Mouse (Mus musculus): ENCODE data around the gene Rgs8. TPM values are rescaled to one million over a fixed set of nuclear protein-coding genes. Genes with fewer than 3 reads are reported as not detected.
A peak's percentile ranks its signal among the peaks of the same experiment; 100 is the strongest.

Rgs8 gene
- total and polyA plus RNA-seq, 3 experiments = not detected

DNA sequence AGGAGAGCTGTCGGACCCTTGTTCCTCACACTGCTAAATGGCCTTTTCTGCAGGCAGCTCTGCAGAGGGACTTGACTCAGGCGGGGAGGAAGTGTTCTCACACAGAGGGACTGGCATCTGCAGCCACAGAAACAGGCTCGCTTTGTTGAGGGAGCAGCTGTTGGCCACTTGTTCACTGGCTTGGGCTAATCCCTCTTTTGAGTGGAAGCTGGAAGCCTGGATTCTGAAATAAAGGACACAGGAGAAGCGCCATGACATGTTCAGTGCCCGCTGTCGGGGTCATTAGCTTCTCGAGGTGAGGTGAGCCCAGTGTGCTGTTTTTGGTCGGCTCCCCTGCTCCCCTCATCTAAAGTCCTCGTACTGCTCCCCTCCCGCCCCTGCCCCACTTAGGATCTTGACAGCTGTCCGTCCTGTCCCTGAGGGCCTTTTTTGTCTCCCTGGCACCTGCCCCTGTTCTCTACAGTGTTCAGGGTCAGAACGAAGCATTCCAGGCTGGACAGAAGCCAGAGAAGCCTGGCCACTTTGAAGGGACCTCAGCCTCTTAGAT is 50.7 kb downstream of the Rgs8 start:
- H3K27me3 ChIP-seq (replicated peaks) = peaks cover 4% of the 10 kb centered on the region
- H3K27ac ChIP-seq (ENCODE audit: insufficient read depth, low read depth) = no peak overlapping the region
- H3K9me3 ChIP-seq (replicated peaks; ENCODE audit: low read length) = peaks cover 5% of the 10 kb centered on the region
- DNase-seq (ENCODE audit: extremely low read depth) = no peak
- H3K4me1 ChIP-seq (ENCODE audit: control insufficient read depth in 1 of 2, insufficient read depth in 2 of 2) = peaks cover 16 to 78% of the 10 kb centered on the region in 2 experiments
- H3K4me3 ChIP-seq (replicated peaks in 1 of 3; ENCODE audit: low read depth in 2 of 3, low read length in 2 of 3, poor library complexity in 1 of 3) = peak overlapping the region in 1 of 3 experiments; percentile 10
- no peaks in the 10 kb centered on the region for H3K36me3 ChIP-seq (replicated peaks in 1 of 2; ENCODE audit: control insufficient read depth in 1 of 2, insufficient read depth in 1 of 2, low read length in 1 of 2)
- H3K79me2 ChIP-seq (replicated peaks; ENCODE audit: control insufficient read depth, extremely low read depth, insufficient read depth, poor library complexity, severe bottlenecking) = no peaks in the 10 kb centered on the region
- H3K9ac ChIP-seq (ENCODE audit: insufficient read depth, low read depth) = no peak overlapping the region
- in situ Hi-C loops (cut with MboI; ENCODE audit: low pct_ligation_motif_present, low pct_unique_long_range_greater_than_20kb, low sequenced_read_pairs) (loop anchor here (5.0 kb wide), 1 partner anchor 34 kb away; no protein-coding TSS in a partner anchor), dilution Hi-C loops (cut with MboI; ENCODE audit: extremely low pct_ligation_motif_present, extremely low pct_unique_long_range_greater_than_20kb, low sequenced_read_pairs) (no loop called here)
- peak overlapping the region; percentile 24; the same call in 1 of the 2 replicates for H3K4me2 ChIP-seq (ENCODE audit: insufficient read depth, low read depth, poor library complexity, severe bottlenecking)
- no peak for TF ChIP-seq E2F4 (IDR thresholded peaks at IDR 0.05; ENCODE audit: insufficient replicate concordance, low read depth, low read length)
- no peak for TF ChIP-seq IRF4 (IDR thresholded peaks at IDR 0.05; ENCODE audit: low read depth, low read length)
- no peak for TF ChIP-seq MYC (IDR thresholded peaks at IDR 0.05; ENCODE audit: low read depth, low read length)
- TF ChIP-seq SIN3A (IDR thresholded peaks at IDR 0.05; ENCODE audit: low read length) = no peak
- no peak for TF ChIP-seq BHLHE40 (IDR thresholded peaks at IDR 0.05; ENCODE audit: low read depth, low read length)
- TF ChIP-seq POLR2AphosphoS2 (IDR thresholded peaks at IDR 0.05; ENCODE audit: low read depth, low read length) = no peak
- TF ChIP-seq POLR2A (IDR thresholded peaks at IDR 0.05; ENCODE audit: low read depth, low read length) = no peak

DNA sequence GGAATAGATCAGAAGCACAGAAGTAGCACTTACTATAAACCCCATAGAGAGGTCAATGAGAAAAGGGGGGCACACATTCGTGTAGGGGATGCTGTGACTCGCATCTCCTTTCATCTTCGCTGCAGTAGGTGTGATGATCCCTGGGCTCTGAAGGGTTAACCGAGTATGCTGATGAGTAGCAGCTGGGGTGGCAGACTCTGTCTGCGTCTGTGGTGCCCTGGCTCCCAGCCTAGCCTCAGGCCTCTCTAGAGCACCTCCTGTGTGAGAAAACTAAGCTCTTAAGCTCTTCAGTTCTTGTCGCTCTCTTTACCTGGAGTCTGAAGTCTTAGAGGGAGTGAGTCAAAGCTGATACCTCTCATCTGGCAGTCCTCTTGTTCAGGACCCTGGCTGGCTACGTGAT is 51.3 kb downstream of the Rgs8 start:
- H3K9me3 ChIP-seq (replicated peaks; ENCODE audit: low read length) = peaks cover 5% of the 10 kb centered on the region
- dilution Hi-C loops (cut with MboI; ENCODE audit: extremely low pct_ligation_motif_present, extremely low pct_unique_long_range_greater_than_20kb, low sequenced_read_pairs) (no loop called here), in situ Hi-C loops (cut with MboI; ENCODE audit: low pct_ligation_motif_present, low pct_unique_long_range_greater_than_20kb, low sequenced_read_pairs) (loop anchor here (5.0 kb wide), 1 partner anchor 33 kb away; no protein-coding TSS in a partner anchor)
- H3K79me2 ChIP-seq (replicated peaks; ENCODE audit: control insufficient read depth, extremely low read depth, insufficient read depth, poor library complexity, severe bottlenecking) = no peaks in the 10 kb centered on the region
- no peak overlapping the region for H3K4me3 ChIP-seq (replicated peaks in 1 of 3; ENCODE audit: low read depth in 2 of 3, low read length in 2 of 3, poor library complexity in 1 of 3)
- no peak overlapping the region for H3K27ac ChIP-seq (ENCODE audit: insufficient read depth, low read depth)
- H3K4me2 ChIP-seq (ENCODE audit: insufficient read depth, low read depth, poor library complexity, severe bottlenecking) = no peak overlapping the region
- no peaks in the 10 kb centered on the region for H3K36me3 ChIP-seq (replicated peaks in 1 of 2; ENCODE audit: control insufficient read depth in 1 of 2, insufficient read depth in 1 of 2, low read length in 1 of 2)
- TF ChIP-seq POLR2A (IDR thresholded peaks at IDR 0.05; ENCODE audit: low read depth, low read length) (no peak), USF1 (IDR thresholded peaks at IDR 0.05; ENCODE audit: low read depth, low read length) (no peak), NELFE (IDR thresholded peaks at IDR 0.05; ENCODE audit: low read depth, low read length) (no peak), CHD1 (IDR thresholded peaks at IDR 0.05; ENCODE audit: low read depth, low read length) (no peak), ETS1 (conservative IDR thresholded peaks at IDR 0.05; ENCODE audit: low read depth, low read length) (no peak), ZC3H11A (IDR thresholded peaks at IDR 0.05; ENCODE audit: low read depth, low read length) (no peak), HCFC1 (IDR thresholded peaks at IDR 0.05; ENCODE audit: low read depth, low read length) (no peak)
- peaks cover 2% of the 10 kb centered on the region for H3K27me3 ChIP-seq (replicated peaks)
- H3K9ac ChIP-seq (ENCODE audit: insufficient read depth, low read depth) = no peak overlapping the region
- no peak for DNase-seq (ENCODE audit: extremely low read depth)
- peaks cover 16 to 78% of the 10 kb centered on the region in 2 experiments for H3K4me1 ChIP-seq (ENCODE audit: control insufficient read depth in 1 of 2, insufficient read depth in 2 of 2)

DNA sequence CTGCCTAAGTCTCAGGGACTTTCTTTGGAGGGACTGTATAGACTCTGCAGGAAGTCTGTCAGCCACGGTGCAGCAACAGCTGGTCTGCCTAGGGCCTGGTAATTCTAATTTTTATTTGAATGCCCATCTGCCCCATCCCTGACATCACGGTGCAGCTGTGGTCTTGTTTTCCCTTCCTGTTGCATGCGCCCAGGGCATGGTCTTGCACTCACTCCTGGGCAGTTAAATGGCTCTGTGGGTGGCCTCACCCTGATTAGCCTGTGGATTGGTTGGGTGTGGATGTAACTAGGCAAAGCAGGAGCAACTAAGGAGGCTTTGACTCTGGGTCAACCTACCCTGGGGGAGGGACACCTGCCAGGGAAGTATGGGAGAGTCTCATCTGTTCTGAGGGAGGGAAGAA is 52.2 kb downstream of the Rgs8 start:
- no peaks in the 10 kb centered on the region for H3K79me2 ChIP-seq (replicated peaks; ENCODE audit: control insufficient read depth, extremely low read depth, insufficient read depth, poor library complexity, severe bottlenecking)
- H3K27me3 ChIP-seq (replicated peaks) = peaks cover 2% of the 10 kb centered on the region
- peaks cover 20 to 78% of the 10 kb centered on the region in 2 experiments for H3K4me1 ChIP-seq (ENCODE audit: control insufficient read depth in 1 of 2, insufficient read depth in 2 of 2)
- dilution Hi-C loops (cut with MboI; ENCODE audit: extremely low pct_ligation_motif_present, extremely low pct_unique_long_range_greater_than_20kb, low sequenced_read_pairs) = no loop called here
- peaks cover 5% of the 10 kb centered on the region for H3K9me3 ChIP-seq (replicated peaks; ENCODE audit: low read length)
- no peaks in the 10 kb centered on the region for H3K36me3 ChIP-seq (replicated peaks in 1 of 2; ENCODE audit: control insufficient read depth in 1 of 2, insufficient read depth in 1 of 2, low read length in 1 of 2)
- in situ Hi-C loops (cut with MboI; ENCODE audit: low pct_ligation_motif_present, low pct_unique_long_range_greater_than_20kb, low sequenced_read_pairs) = loop anchor here (5.0 kb wide), 1 partner anchor 32 kb away; no protein-coding TSS in a partner anchor
- no peak for TF ChIP-seq ELF1 (IDR thresholded peaks at IDR 0.05; ENCODE audit: low read depth, low read length)
- no peak for TF ChIP-seq POLR2AphosphoS2 (IDR thresholded peaks at IDR 0.05; ENCODE audit: low read depth, low read length)
- TF ChIP-seq MEF2A (IDR thresholded peaks at IDR 0.05; ENCODE audit: borderline replicate concordance, low read depth, low read length) = no peak
- TF ChIP-seq SMC3 (IDR thresholded peaks at IDR 0.05; ENCODE audit: low read depth, low read length) = no peak
- no peak for TF ChIP-seq ZKSCAN1 (IDR thresholded peaks at IDR 0.05; ENCODE audit: borderline replicate concordance, low read depth, low read length)
- no peak for TF ChIP-seq NELFE (IDR thresholded peaks at IDR 0.05; ENCODE audit: low read depth, low read length)
- TF ChIP-seq USF2 (conservative IDR thresholded peaks at IDR 0.05; ENCODE audit: low read depth, low read length) = no peak
- TF ChIP-seq JUND (conservative IDR thresholded peaks at IDR 0.05; ENCODE audit: low read depth, low read length) = no peak
- no peak for TF ChIP-seq ZC3H11A (IDR thresholded peaks at IDR 0.05; ENCODE audit: low read depth, low read length)
- no peak for TF ChIP-seq E2F4 (IDR thresholded peaks at IDR 0.05; ENCODE audit: insufficient replicate concordance, low read depth, low read length)
- TF ChIP-seq CHD2 (IDR thresholded peaks at IDR 0.05; ENCODE audit: low read length) = no peak
- no peak for TF ChIP-seq USF1 (IDR thresholded peaks at IDR 0.05; ENCODE audit: low read depth, low read length)
- no peak overlapping the region for H3K4me3 ChIP-seq (replicated peaks in 1 of 3; ENCODE audit: low read depth in 2 of 3, low read length in 2 of 3, poor library complexity in 1 of 3)
- DNase-seq (ENCODE audit: extremely low read depth) = no peak
- H3K27ac ChIP-seq (ENCODE audit: insufficient read depth, low read depth) = no peak overlapping the region
- H3K4me2 ChIP-seq (ENCODE audit: insufficient read depth, low read depth, poor library complexity, severe bottlenecking) = no peak overlapping the region
- H3K9ac ChIP-seq (ENCODE audit: insufficient read depth, low read depth) = no peak overlapping the region
